Mouse (Mus musculus) olfactory bulb, adult 2 months (tissue): Measurements from ENCODE around the gene Gm8165. TPM values are rescaled to one million over a fixed set of nuclear protein-coding genes. Genes with fewer than 3 reads are reported as not detected.
"Not testable (repeated sequence)": the region's sequence is repeated elsewhere in the genome, so short reads cannot be mapped to it uniquely, and the experiment has no call there.

Source experiments
- H3K27ac ChIP-seq: fragments of 200-500 bp; 2 replicates; pipeline ENCODE4 v1.5.1; 2012; ENCODE audit warnings: low read depth, low read length; ENCODE audit not compliant: insufficient read depth
- H3K4me1 ChIP-seq: fragments of 200-500 bp; 2 replicates; pipeline ENCODE4 v1.6.1; 2012; ENCODE audit warnings: low read length; ENCODE audit not compliant: control insufficient read depth, insufficient read depth
- H3K4me3 ChIP-seq: fragments of 200-500 bp; 2 replicates; pipeline ENCODE4 v1.5.1; 2012; ENCODE audit warnings: mild to moderate bottlenecking, low read depth, low read length, moderate library complexity; ENCODE audit not compliant: insufficient read depth
- WGBS: fragments of 180-500 bp; shearing (Covaris S2); methylation state at CpG from one replicate; pipeline ENCODE4 v1.1.7; 2018; 5-methylcytosine and 5-hydroxymethylcytosine counted together
- polyA plus RNA-seq: library from polyadenylated mRNA; stranded (reverse); fragments of >200 nt; gene quantifications from 2 replicates; pipeline ENCODE4 v1.2.4, GENCODE M21; 2012; ENCODE audit warnings: low replicate concordance; ENCODE audit not compliant: missing spikeins, insufficient read depth, insufficient read length

Gene Gm8165
- polyA plus RNA-seq: not detected in 2 replicates

DNA sequence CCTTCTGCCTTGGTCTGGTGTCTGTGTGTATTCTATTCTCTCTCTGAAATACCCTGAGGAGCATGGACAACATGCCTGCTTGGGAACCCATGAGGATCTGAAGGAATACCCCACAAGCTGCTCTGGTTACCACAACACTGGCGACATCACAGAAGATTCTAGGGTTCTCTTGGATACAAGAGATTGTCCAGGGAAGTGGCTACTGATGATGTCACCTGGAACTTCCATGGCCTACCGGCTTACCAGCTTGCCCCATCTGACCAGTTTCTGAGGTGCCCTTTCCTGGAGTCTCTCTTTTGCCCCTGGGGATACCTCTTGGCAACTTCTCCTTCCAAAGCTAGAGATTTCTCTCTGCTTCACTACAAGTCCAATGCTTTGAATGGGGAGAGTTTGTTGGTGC, at the start of gene Gm8165:
Gene Gm8165, minus strand, starts transcription at position 101 of the 400 bp plus-strand sequence.
- not testable (repeated sequence) for H3K4me1 ChIP-seq, H3K27ac ChIP-seq, H3K4me3 ChIP-seq
- WGBS: 67% methylated on average over 1 of the region's 2 CpGs

DNA sequence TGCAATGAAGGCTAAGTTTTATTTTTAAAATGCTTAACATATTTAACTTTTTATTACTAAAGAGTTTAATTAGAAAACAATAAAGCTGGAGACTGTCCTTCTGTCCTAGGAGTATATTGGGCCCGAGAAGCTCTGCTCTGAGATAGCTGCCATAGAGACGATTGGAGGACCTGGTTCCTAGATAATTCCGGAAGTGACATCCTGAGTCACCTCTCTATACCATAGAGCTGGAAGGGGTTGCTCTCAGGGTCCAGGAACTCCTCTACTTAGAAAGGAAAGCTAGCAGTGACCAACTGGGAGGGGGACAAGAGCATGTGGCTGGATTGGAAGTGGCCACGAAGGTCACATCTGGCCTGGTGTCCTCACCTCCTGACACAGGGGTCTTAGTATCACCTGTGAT, 20.6 kb upstream of the Gm8165 start, which contains the start of gene Gm7324:
Gene Gm7324, plus strand, starts transcription at position 208 of the 400 bp plus-strand sequence.
- not testable (repeated sequence) for H3K4me1 ChIP-seq, H3K27ac ChIP-seq, H3K4me3 ChIP-seq
- WGBS: 85% methylated on average over 4 of the region's 4 CpGs

Other genes with a start within 250 kb of the Gm8165 start
- not detected in 2 replicates for gene Gm5799, start 133.6 kb downstream of the Gm8165 start, polyA plus RNA-seq
- gene Gm17654, start 98.1 kb downstream of the Gm8165 start, polyA plus RNA-seq: not detected in 2 replicates
- not detected in 2 replicates for gene Gm10375, start 69.2 kb downstream of the Gm8165 start, polyA plus RNA-seq
- gene Gm7324, start 20.6 kb upstream of the Gm8165 start, polyA plus RNA-seq: not detected in 2 replicates
- not detected in 2 replicates for gene Gm16506, start 50.3 kb upstream of the Gm8165 start, polyA plus RNA-seq
- not detected in 2 replicates for gene Gm6526, start 70.7 kb upstream of the Gm8165 start, polyA plus RNA-seq
- gene Gm8180, start 107.5 kb upstream of the Gm8165 start, polyA plus RNA-seq: not detected in 2 replicates
- gene Ear1, start 198.3 kb upstream of the Gm8165 start, polyA plus RNA-seq: not detected in 2 replicates
- not detected in 2 replicates for gene Ear10, start 246.4 kb upstream of the Gm8165 start, polyA plus RNA-seq
- gene Gm8113, start 248.2 kb upstream of the Gm8165 start, polyA plus RNA-seq: not detected in 2 replicates